Mouse (Mus musculus) layer of hippocampus, postnatal 25 days (tissue): ENCODE data around the gene Piwil4. TPM values are rescaled to one million over a fixed set of nuclear protein-coding genes. Genes with fewer than 3 reads are reported as not detected.
"Not testable (repeated sequence)": the region's sequence is repeated elsewhere in the genome, so short reads cannot be mapped to it uniquely, and the experiment has no call there.

Experiments used
- DNase-seq, 2 experiments: peaks; one replicate each; pipeline ENCODE4 v3.0.0; 2022; ENCODE audit warnings: mixed read lengths in 2 of 2, low spot score in 1 of 2; ENCODE audit errors: extremely low spot score in 1 of 2
- total RNA-seq, 2 experiments: library from RNA; stranded (reverse); gene quantifications; 2 replicates each; pipeline ENCODE4 v1.2.3; 2021

Gene Piwil4
- total RNA-seq, 2 experiments from 2014 or later: not detected

DNA sequence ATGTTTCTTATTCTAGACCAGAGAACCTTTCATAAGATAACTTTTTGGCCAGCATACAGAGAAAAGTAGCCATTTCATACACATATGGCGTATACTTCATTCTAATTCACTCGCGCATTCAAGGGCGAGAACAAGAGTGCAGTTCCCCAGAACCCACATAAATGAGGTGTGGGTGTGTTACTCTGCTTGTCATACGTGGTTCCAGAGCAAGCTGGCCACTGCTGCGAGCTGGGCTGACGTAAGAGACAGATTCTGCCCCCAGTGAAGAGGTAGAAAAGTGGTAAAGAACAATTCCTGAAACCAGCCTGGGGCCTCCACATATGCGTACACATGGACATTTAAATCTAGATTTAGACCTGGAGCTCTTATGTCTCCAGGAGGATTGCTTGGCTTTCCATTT, 66.0 kb downstream of the Piwil4 start:
- no peak for DNase-seq

DNA sequence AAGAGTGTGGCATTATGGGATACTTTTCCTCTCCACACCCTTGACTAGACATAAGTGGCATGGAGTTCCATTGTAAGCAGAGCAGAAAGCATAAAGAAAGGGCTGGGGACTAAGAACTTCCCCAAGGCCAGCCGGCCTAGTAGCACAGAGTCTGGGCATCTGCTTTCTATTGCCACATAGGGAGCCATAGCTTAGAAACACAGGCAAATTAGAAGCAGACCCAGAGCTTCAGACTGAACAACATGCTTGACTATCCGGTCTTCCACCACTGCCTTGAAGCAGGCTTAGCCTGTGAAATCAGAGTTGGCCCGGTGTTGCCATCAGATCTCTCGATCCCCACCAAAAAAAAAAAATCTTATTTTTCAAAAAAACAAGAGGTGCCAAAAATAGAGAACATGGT, 67.4 kb downstream of the Piwil4 start:
- no peak for DNase-seq

DNA sequence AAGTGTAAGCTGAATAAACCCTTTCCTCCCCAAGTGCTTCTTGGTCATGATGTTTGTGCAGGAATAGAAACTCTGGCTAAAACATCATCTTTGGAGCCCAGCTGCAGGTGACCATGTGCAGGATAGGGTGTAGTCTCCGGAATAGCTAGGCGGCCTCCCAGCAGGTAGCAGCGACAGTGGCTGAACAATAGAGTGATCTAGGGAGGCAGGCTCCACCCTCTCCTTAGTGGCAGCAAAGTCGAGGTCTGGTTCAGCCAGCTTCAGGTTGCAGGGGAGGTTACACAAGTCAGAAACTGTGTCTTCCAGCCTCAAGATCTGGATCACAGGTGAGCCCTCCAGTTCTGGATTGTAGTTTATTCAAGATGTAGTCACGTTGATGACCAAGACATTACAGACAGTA, 68.6 kb downstream of the Piwil4 start:
- not testable (repeated sequence) for DNase-seq

DNA sequence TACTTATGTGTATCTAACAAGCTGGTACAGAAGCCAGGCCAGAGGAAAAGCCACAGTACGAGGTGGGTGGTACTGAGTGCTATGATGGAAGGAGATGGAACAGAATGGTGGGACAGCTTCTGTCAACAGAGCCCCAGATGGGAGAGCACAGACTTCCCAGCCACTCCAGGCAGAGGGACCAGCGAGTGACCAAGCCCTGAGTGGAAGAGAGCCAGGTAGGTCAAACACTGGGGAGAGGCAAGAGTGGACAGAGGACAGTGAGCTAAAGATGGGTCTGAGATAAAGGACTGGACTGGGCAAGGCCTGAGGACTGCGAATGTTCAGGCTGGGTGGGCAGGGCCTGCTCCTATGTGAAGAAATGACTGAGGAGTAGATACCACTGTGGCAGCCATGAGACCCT, 72.2 kb downstream of the Piwil4 start:
- no peak for DNase-seq

DNA sequence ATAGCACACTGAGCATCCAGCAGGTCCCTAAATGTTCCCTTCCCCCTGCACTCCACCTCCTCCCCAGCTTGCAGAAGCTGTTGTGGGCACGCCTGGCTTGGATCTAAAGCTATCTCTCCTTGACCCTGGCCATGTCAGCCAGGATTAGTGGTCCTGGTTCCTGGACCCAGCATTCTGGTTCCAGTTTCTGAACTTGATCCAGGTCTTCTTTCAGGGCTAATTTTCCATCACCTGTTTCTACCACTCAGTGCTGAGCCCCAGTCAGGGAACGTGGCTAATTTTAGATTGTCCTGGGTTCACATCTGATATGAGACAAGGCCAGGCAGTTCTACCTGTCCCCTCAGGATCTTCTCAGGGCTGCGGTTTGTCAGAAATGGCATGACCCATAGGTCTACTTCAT, 74.5 kb downstream of the Piwil4 start:
- no peak for DNase-seq

DNA sequence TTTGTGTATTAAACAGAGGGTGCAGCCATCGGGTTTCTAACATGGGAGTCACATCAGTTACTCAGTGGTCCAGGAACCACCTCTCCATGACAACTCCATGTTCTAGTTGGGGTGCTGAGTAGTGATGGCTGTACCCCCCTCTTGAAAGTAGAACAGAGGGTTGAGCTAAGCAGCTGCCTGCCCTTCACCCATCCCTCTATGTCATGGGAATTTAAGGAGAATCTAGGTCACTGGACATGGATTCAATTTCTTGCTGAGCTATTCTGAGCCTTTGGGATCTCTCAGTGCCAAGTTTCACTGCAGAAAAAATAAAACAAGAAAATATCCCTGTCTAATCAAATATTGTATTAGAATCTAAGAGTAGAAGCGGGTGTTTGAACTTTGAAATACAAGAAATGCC, 76.9 kb downstream of the Piwil4 start:
- DNase-seq: no peak

DNA sequence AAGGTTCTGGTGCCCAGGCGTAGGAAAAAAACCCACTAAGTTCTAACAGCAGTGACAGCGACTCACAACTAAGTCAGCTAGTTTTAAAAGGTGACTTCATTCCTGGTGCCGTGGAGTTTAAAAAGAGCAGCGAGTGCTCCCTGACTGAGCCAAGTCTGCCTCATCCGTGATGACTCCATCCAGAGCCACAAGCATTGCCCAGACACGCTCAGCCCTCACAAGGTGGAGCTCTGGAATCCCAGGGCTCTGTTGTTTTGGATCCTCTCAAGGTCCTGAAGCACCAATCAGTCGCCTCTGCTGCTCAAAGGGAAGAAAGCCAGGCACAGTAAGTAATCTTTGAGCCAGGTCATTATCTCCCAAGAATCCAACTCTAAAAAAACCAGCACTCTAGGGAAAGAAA, 77.7 kb downstream of the Piwil4 start:
- no peak for DNase-seq

DNA sequence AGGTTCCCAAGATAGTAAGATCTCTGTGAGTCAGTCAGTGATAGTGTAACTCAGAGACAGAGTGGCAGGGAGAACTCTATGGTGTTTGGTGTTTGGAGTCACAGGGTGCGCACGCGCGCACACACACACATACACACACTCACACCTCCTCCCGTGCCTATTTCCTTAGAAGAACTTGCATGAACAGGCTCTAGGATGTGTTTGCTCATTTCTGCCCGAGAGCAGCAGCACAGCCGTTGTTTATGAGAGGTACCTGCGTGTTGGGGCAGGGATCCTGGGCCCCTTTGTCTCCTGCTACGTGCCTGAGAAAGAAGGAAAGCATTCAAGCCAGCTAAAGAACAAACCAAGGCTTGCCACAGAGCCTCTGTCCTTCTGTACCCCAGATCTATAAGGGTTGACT, 78.4 kb downstream of the Piwil4 start:
- no peak for DNase-seq

DNA sequence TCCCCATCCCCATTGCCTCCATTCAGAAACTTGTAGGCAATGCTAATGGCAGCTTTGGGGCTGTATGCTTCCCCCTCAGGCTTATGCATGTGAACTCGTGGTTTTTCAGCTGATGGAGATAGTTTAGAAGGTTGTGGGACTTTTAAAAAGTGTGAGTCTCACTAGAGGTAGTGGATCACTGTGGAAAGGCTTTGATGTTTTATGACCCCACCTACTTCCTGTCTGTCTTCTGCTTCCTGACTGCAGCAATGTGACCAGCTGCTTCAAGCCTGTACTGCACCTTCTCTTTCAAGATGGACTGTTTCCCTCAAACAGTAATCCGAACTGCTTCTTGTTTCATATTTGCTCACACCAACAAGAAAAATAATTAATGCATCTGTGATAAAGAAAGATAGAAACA, 82.6 kb downstream of the Piwil4 start:
- DNase-seq: no peak

DNA sequence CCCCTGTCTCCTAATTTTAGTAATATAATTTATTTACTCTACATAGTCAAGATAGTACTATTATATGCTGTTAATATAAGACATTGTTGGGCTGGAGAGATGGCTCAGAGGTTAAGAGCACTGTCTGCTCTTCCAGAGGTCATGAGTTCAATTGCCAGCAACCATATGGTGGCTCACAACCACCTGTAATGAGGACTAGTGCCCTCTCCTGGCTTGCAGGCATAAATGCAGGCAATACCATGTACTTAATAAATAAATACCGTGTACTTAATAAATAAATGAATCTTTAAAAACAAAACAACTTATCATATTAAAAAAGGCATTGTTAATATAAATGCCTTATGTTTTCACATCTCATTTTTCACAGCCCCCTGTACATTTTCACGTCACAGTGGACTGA, 86.5 kb downstream of the Piwil4 start:
- DNase-seq: no peak

DNA sequence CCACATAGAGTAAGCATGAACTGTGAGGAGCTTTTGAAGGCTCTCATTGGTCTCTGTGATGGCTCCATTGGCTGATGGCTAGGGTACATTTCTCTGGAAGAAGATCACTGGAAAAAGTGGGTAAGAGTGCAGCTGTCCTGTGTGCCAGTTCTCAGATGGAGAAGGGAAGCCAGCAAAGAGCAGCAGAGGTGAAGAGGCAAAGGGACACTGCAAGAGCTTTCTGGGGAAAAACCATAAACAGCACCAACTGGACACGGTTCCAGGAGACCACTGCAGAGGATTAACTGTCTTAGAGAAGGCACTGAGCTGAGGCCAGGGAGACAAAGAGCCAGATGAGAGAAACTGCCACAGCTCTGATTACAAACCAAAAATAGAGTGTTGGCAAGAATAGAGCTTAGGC, 87.8 kb downstream of the Piwil4 start:
- DNase-seq: no peak

DNA sequence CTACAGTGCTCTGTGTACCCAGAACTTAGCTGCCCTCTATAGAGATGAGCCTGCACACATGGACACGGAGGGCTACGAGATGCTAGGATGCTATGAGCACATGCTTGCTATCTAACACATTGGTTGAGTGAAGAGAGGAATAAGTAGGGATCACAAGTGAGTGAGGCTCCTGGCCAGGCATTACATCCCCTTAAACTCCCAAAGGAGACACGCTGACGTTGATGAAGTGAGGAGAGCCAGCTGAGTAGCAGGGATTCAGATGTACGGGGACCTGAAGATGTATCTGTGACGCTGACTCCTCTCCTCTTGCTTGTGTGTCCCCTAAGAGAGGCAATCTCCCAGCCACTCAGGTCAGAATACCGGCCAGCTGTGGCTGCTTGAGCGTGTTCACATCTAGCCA, 92.7 kb downstream of the Piwil4 start:
- no peak for DNase-seq

DNA sequence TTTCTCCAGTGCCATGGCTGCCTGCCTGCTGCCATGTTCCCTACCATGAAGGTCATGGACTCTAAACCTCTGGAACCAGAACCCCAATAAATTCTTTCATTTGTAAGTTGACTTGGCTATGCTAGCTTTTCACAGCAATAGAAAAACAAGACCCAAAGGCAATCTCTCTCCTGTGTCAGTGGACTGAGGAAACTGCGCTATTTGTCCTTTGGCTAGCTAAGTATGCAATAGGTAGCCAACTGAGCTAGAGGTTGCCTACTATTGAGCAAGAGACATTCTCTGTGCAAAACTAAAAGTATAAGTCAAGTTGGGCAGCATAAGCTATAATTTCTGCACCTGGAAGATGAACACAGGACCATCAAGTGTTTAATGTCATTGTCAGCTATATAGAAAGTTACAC, 93.9 kb downstream of the Piwil4 start:
- DNase-seq: no peak

Other genes with a start within 250 kb of the Piwil4 start
- gene Kdm4d, start 240.3 kb downstream of the Piwil4 start, total RNA-seq: 1 to 10 TPM; 1.2 to 1.8 TPM
- 10 to 100 TPM; 80.3 to 85.7 TPM for gene Cwc15, start 240.1 kb downstream of the Piwil4 start, total RNA-seq
- 10 to 100 TPM; 14.1 to 14.9 TPM for gene Amotl1, start 95.7 kb downstream of the Piwil4 start, total RNA-seq
- under 1 TPM; 0.14 to 0.20 TPM for gene Fut4, start 11.7 kb upstream of the Piwil4 start, total RNA-seq
- under 1 TPM in 1 of 2 experiments, not detected in 1; 0.42 TPM for gene 1700012B09Rik, start 30.3 kb upstream of the Piwil4 start, total RNA-seq
- 10 to 100 TPM in 1 of 2 experiments, 1 to 10 TPM in 1; 9.8 to 10.9 TPM for gene Mre11a, start 43.9 kb upstream of the Piwil4 start, total RNA-seq
- gene Ankrd49, start 44.1 kb upstream of the Piwil4 start, total RNA-seq: 10 to 100 TPM; 13.2 to 16.4 TPM
- 10 to 100 TPM; 13.8 to 13.9 TPM for gene Gpr83, start 119.5 kb upstream of the Piwil4 start, total RNA-seq
- gene Izumo1r, start 163.2 kb upstream of the Piwil4 start, total RNA-seq: not detected